Mouse (Mus musculus): Measurements from ENCODE around the gene Casp14. TPM values are rescaled to one million over a fixed set of nuclear protein-coding genes. Genes with fewer than 3 reads are reported as not detected.

Gene Casp14
- polyA plus RNA-seq, 1 experiment from 2014 or later: not detected

GRCm38 (mm10) chr10:78723416-78723815, 5.3 kb upstream of the Casp14 start:
- no peaks in the 10 kb centered on the region for H3K27me3 ChIP-seq (ENCODE audit: insufficient read depth, low read length)
- DNase-seq (no peak), ATAC-seq (no peak)
- no peaks in the 10 kb centered on the region for H3K9me3 ChIP-seq (ENCODE audit: low read length)
- no peak overlapping the region for H3K4me3 ChIP-seq (ENCODE audit: low read depth, low read length)
- no peaks in the 10 kb centered on the region for H3K36me3 ChIP-seq (replicated peaks; ENCODE audit: insufficient read depth, low read length)
- no peak overlapping the region for H3K4me2 ChIP-seq (ENCODE audit: low read depth, low read length)
- 36% methylated on average over 2 of the region's 2 CpGs for WGBS (ENCODE audit: insufficient replicate concordance)
- TF ChIP-seq CTCF (IDR thresholded peaks at IDR 0.05; ENCODE audit: low read depth): no peak
- no peak for TF ChIP-seq EP300 (IDR thresholded peaks at IDR 0.05; ENCODE audit: low read depth)
- H3K9ac ChIP-seq (replicated peaks): no peak overlapping the region
- H3K4me1 ChIP-seq (ENCODE audit: insufficient read depth): no peaks in the 10 kb centered on the region
- H3K27ac ChIP-seq (ENCODE audit: low read depth): no peak overlapping the region

- no peak overlapping the region for H3K4me2 ChIP-seq (ENCODE audit: low read depth, low read length)
- H3K4me3 ChIP-seq (ENCODE audit: low read depth, low read length): no peak overlapping the region
- 77% methylated on average over 2 of the region's 2 CpGs for WGBS (ENCODE audit: insufficient replicate concordance)
Observed at GRCm38 (mm10) chr10:78722654-78723053, 4.6 kb upstream of the Casp14 start.

GRCm38 (mm10) chr10:78722036-78722435, 3.9 kb upstream of the Casp14 start:
- WGBS (ENCODE audit: insufficient replicate concordance): 72% methylated on average over 5 of the region's 5 CpGs
- no peak for ATAC-seq
- no peak for TF ChIP-seq CTCF (IDR thresholded peaks at IDR 0.05; ENCODE audit: low read depth)
- no peak for TF ChIP-seq EP300 (IDR thresholded peaks at IDR 0.05; ENCODE audit: low read depth)

More at GRCm38 (mm10) chr10:78722654-78723053, 4.6 kb upstream of the Casp14 start:
- Histone ChIP-seq H3K9me3 (ENCODE audit: low read length) (no peaks in the 10 kb centered on the region), H3K27ac (ENCODE audit: low read depth) (no peak overlapping the region), H3K36me3 (replicated peaks; ENCODE audit: insufficient read depth, low read length) (no peaks in the 10 kb centered on the region), H3K9ac (replicated peaks) (no peak overlapping the region), H3K27me3 (ENCODE audit: insufficient read depth, low read length) (no peaks in the 10 kb centered on the region), H3K4me1 (ENCODE audit: insufficient read depth) (no peaks in the 10 kb centered on the region)
- ATAC-seq (no peak), DNase-seq (no peak)
- TF ChIP-seq CTCF (IDR thresholded peaks at IDR 0.05; ENCODE audit: low read depth) (no peak), EP300 (IDR thresholded peaks at IDR 0.05; ENCODE audit: low read depth) (no peak)

GRCm38 (mm10) chr10:78716231-78716630, 1.9 kb downstream of the Casp14 start:
- no peaks in the 10 kb centered on the region for H3K9me3 ChIP-seq (ENCODE audit: low read length)
- no peaks in the 10 kb centered on the region for H3K4me1 ChIP-seq (ENCODE audit: insufficient read depth)
- no peak overlapping the region for H3K27ac ChIP-seq (ENCODE audit: low read depth)
- H3K27me3 ChIP-seq (ENCODE audit: insufficient read depth, low read length): no peaks in the 10 kb centered on the region
- no peak overlapping the region for H3K4me3 ChIP-seq (ENCODE audit: low read depth, low read length)
- no peak overlapping the region for H3K9ac ChIP-seq (replicated peaks)
- no peaks in the 10 kb centered on the region for H3K36me3 ChIP-seq (replicated peaks; ENCODE audit: insufficient read depth, low read length)
- TF ChIP-seq EP300 (IDR thresholded peaks at IDR 0.05; ENCODE audit: low read depth) (no peak), CTCF (IDR thresholded peaks at IDR 0.05; ENCODE audit: low read depth) (no peak)
- no peak for DNase-seq
- ATAC-seq: no peak
- H3K4me2 ChIP-seq (ENCODE audit: low read depth, low read length): no peak overlapping the region

More at GRCm38 (mm10) chr10:78722036-78722435, 3.9 kb upstream of the Casp14 start:
- no peak overlapping the region for H3K4me2 ChIP-seq (ENCODE audit: low read depth, low read length)
- H3K27me3 ChIP-seq (ENCODE audit: insufficient read depth, low read length): no peaks in the 10 kb centered on the region
- no peak overlapping the region for H3K9ac ChIP-seq (replicated peaks)
- no peak overlapping the region for H3K27ac ChIP-seq (ENCODE audit: low read depth)
- H3K9me3 ChIP-seq (ENCODE audit: low read length): no peaks in the 10 kb centered on the region
- DNase-seq: no peak
- no peaks in the 10 kb centered on the region for H3K36me3 ChIP-seq (replicated peaks; ENCODE audit: insufficient read depth, low read length)
- H3K4me3 ChIP-seq (ENCODE audit: low read depth, low read length): no peak overlapping the region
- no peaks in the 10 kb centered on the region for H3K4me1 ChIP-seq (ENCODE audit: insufficient read depth)

GRCm38 (mm10) chr10:78715156-78715555, 2.9 kb downstream of the Casp14 start:
- Histone ChIP-seq H3K9ac (replicated peaks) (no peak overlapping the region), H3K4me1 (ENCODE audit: insufficient read depth) (peaks cover 4% of the 10 kb centered on the region), H3K36me3 (replicated peaks; ENCODE audit: insufficient read depth, low read length) (no peaks in the 10 kb centered on the region), H3K9me3 (ENCODE audit: low read length) (no peaks in the 10 kb centered on the region), H3K27ac (ENCODE audit: low read depth) (no peak overlapping the region), H3K4me2 (ENCODE audit: low read depth, low read length) (no peak overlapping the region), H3K4me3 (ENCODE audit: low read depth, low read length) (no peak overlapping the region), H3K27me3 (ENCODE audit: insufficient read depth, low read length) (no peaks in the 10 kb centered on the region)
- ATAC-seq (no peak), DNase-seq (no peak)
- 82% methylated on average over 7 of the region's 7 CpGs for WGBS (ENCODE audit: insufficient replicate concordance)
- TF ChIP-seq CTCF (IDR thresholded peaks at IDR 0.05; ENCODE audit: low read depth) (no peak), EP300 (IDR thresholded peaks at IDR 0.05; ENCODE audit: low read depth) (no peak)

- WGBS (ENCODE audit: insufficient replicate concordance): 41% methylated on average over 6 of the region's 6 CpGs
- Histone ChIP-seq H3K4me3 (ENCODE audit: low read depth, low read length) (no peak overlapping the region), H3K27me3 (ENCODE audit: insufficient read depth, low read length) (no peaks in the 10 kb centered on the region), H3K4me1 (ENCODE audit: insufficient read depth) (peaks cover 4% of the 10 kb centered on the region), H3K9ac (replicated peaks) (no peak overlapping the region), H3K9me3 (ENCODE audit: low read length) (no peaks in the 10 kb centered on the region), H3K4me2 (ENCODE audit: low read depth, low read length) (no peak overlapping the region), H3K27ac (ENCODE audit: low read depth) (no peak overlapping the region), H3K36me3 (replicated peaks; ENCODE audit: insufficient read depth, low read length) (no peaks in the 10 kb centered on the region)
- DNase-seq (no peak), ATAC-seq (no peak)
- TF ChIP-seq CTCF (IDR thresholded peaks at IDR 0.05; ENCODE audit: low read depth) (no peak), EP300 (IDR thresholded peaks at IDR 0.05; ENCODE audit: low read depth) (no peak)
Observed at GRCm38 (mm10) chr10:78714129-78714528, 4.0 kb downstream of the Casp14 start.

GRCm38 (mm10) chr10:78710706-78711105, 7.4 kb downstream of the Casp14 start:
- H3K9me3 ChIP-seq (ENCODE audit: low read length): no peaks in the 10 kb centered on the region
- TF ChIP-seq CTCF (IDR thresholded peaks at IDR 0.05; ENCODE audit: low read depth) (no peak), EP300 (IDR thresholded peaks at IDR 0.05; ENCODE audit: low read depth) (no peak)
- peaks cover 4% of the 10 kb centered on the region for H3K4me1 ChIP-seq (ENCODE audit: insufficient read depth)
- no peak overlapping the region for H3K9ac ChIP-seq (replicated peaks)
- H3K4me2 ChIP-seq (ENCODE audit: low read depth, low read length): no peak overlapping the region
- ATAC-seq: 0 out of 2 replicates have a peak, but pooled peaks have one; percentile 44
- H3K27ac ChIP-seq (ENCODE audit: low read depth): no peak overlapping the region
- DNase-seq: no peak
- H3K27me3 ChIP-seq (ENCODE audit: insufficient read depth, low read length): no peaks in the 10 kb centered on the region
- H3K36me3 ChIP-seq (replicated peaks; ENCODE audit: insufficient read depth, low read length): no peaks in the 10 kb centered on the region
- H3K4me3 ChIP-seq (ENCODE audit: low read depth, low read length): no peak overlapping the region
